Mouse (Mus musculus) heart, embryonic 14.5 days (tissue): ENCODE results near the gene Efcab11. TPM values are rescaled to one million over a fixed set of nuclear protein-coding genes. Genes with fewer than 3 reads are reported as not detected.

Experiments
- ATAC-seq: fragments of 200-750 bp; cut with Nextera tagmentation; 2 replicates; pipeline ENCODE4 v1.8.0; 2017; ENCODE audit warnings: low read depth, moderate TSS enrichment; ENCODE audit not compliant: insufficient number of reproducible peaks, insufficient read depth, low FRiP score
- H3K27ac ChIP-seq, 2 experiments: fragments of 200-500 bp in 1 of 2; fragments of 300-500 bp in 1 of 2; sonication (generic) in 1 of 2; replicated peaks in 1 of 2; 2 replicates each; pipeline ENCODE4 v1.5.1; 2012 to 2014; ENCODE audit warnings: low read depth in 2 of 2, low read length in 2 of 2, control low read depth in 1 of 2, mild to moderate bottlenecking in 1 of 2, mixed read lengths in 1 of 2; ENCODE audit not compliant: control insufficient read depth in 1 of 2, insufficient read depth in 1 of 2
- H3K27me3 ChIP-seq: fragments of 300-500 bp; sonication (generic); 2 replicates; pipeline ENCODE4 v1.6.1; 2014; ENCODE audit warnings: mild to moderate bottlenecking, low read length, control low read depth; ENCODE audit not compliant: control insufficient read depth, insufficient read depth
- H3K36me3 ChIP-seq: fragments of 300-500 bp; sonication (generic); 2 replicates; pipeline ENCODE4 v1.6.1; 2014; ENCODE audit warnings: mild to moderate bottlenecking, control low read depth, low read length, mixed read lengths; ENCODE audit not compliant: control insufficient read depth, insufficient read depth
- H3K4me1 ChIP-seq, 2 experiments: fragments of 200-500 bp in 1 of 2; fragments of 300-500 bp in 1 of 2; sonication (generic) in 1 of 2; 2 replicates each; pipeline ENCODE4 v1.6.1; 2012 to 2014; ENCODE audit warnings: low read length in 2 of 2, control low read depth in 1 of 2, mixed read lengths in 1 of 2; ENCODE audit not compliant: control insufficient read depth in 2 of 2, insufficient read depth in 2 of 2
- H3K4me2 ChIP-seq: fragments of 300-500 bp; sonication (generic); 2 replicates; pipeline ENCODE4 v1.6.1; 2014; ENCODE audit warnings: mild to moderate bottlenecking, low read length
- H3K4me3 ChIP-seq, 2 experiments: fragments of 200-500 bp in 1 of 2; fragments of 300-500 bp in 1 of 2; sonication (generic) in 1 of 2; 2 replicates each; pipeline ENCODE4 v1.5.1; 2012 to 2014; ENCODE audit warnings: low read length in 2 of 2, mild to moderate bottlenecking in 2 of 2, control low read depth in 1 of 2, low read depth in 1 of 2, moderate library complexity in 1 of 2; ENCODE audit not compliant: control insufficient read depth in 1 of 2, insufficient read depth in 1 of 2
- H3K9ac ChIP-seq: fragments of 300-500 bp; sonication (generic); 2 replicates; pipeline ENCODE4 v1.6.1; 2014; ENCODE audit warnings: mild to moderate bottlenecking, low read length
- H3K9me3 ChIP-seq: fragments of 300-500 bp; sonication (generic); 2 replicates; pipeline ENCODE4 v1.6.1; 2016; ENCODE audit warnings: low read length, control low read depth; ENCODE audit not compliant: control insufficient read depth
- WGBS: fragments of 180-500 bp; shearing (Covaris S2); extraction: QIAGEN DNeasy Blood & Tissue Kit; methylation state at CpG from one replicate; pipeline ENCODE4 v1.1.7; 2014; 5-methylcytosine and 5-hydroxymethylcytosine counted together
- polyA plus RNA-seq: library from polyadenylated mRNA; unstranded; fragments of >200 nt; fragmentation: Nextera tagmentation; extraction: Ambion mirVana; gene quantifications from 2 replicates; pipeline ENCODE4 v1.2.1, GENCODE M21; 2014

The Efcab11 gene
- polyA plus RNA-seq, 1 experiment from 2014 or later = 11.0 TPM

- ATAC-seq = no peak
- Histone ChIP-seq H3K9ac (no peak overlapping the region), H3K27me3 (no peaks in the 10 kb centered on the region), H3K9me3 (no peaks in the 10 kb centered on the region), H3K27ac (no peak overlapping the region), H3K4me3 (no peak overlapping the region), H3K4me2 (no peak overlapping the region), H3K36me3 (no peaks in the 10 kb centered on the region), H3K4me1 (no peaks in the 10 kb centered on the region; a peak in 1 of 4 replicates)
- WGBS = 76% methylated on average over 14 of the region's 14 CpGs
These were observed 30.6 kb downstream of the Efcab11 start for GRCm38 (mm10) chr12:99853323-99854258.

- H3K4me1 ChIP-seq = no peaks in the 10 kb centered on the region
- H3K9me3 ChIP-seq = no peaks in the 10 kb centered on the region
- H3K27me3 ChIP-seq = no peaks in the 10 kb centered on the region
- WGBS = 79% methylated on average over 2 of the region's 2 CpGs
- H3K27ac ChIP-seq = no peak overlapping the region
- no peak overlapping the region for H3K4me2 ChIP-seq
- no peak overlapping the region for H3K9ac ChIP-seq
- H3K4me3 ChIP-seq = no peak overlapping the region
- no peak for ATAC-seq
- no peaks in the 10 kb centered on the region for H3K36me3 ChIP-seq
These were observed 34.2 kb downstream of the Efcab11 start for GRCm38 (mm10) chr12:99849996-99850395.

- Histone ChIP-seq H3K9me3 (no peaks in the 10 kb centered on the region), H3K4me2 (no peak overlapping the region), H3K4me3 (no peak overlapping the region), H3K4me1 (no peaks in the 10 kb centered on the region), H3K27ac (no peak overlapping the region), H3K27me3 (no peaks in the 10 kb centered on the region), H3K36me3 (0 out of 2 replicates have a peak, but pooled peaks cover 3% of the 10 kb centered on the region), H3K9ac (no peak overlapping the region)
- WGBS = 76% methylated on average over 8 of the region's 8 CpGs
- ATAC-seq = no peak
These were observed 39.3 kb downstream of the Efcab11 start for GRCm38 (mm10) chr12:99844951-99845350.

- Histone ChIP-seq H3K4me1 (no peaks in the 10 kb centered on the region), H3K27ac (no peak overlapping the region), H3K4me2 (no peak overlapping the region), H3K27me3 (no peaks in the 10 kb centered on the region), H3K4me3 (no peak overlapping the region), H3K9ac (no peak overlapping the region), H3K36me3 (no peaks in the 10 kb centered on the region), H3K9me3 (no peaks in the 10 kb centered on the region)
- no peak for ATAC-seq
- 82% methylated on average over 14 of the region's 14 CpGs for whole genome bisulfite sequencing
These were observed 45.5 kb downstream of the Efcab11 start for GRCm38 (mm10) chr12:99838703-99839102.

- H3K9ac ChIP-seq = no peak overlapping the region
- no peak overlapping the region for H3K4me3 ChIP-seq
- H3K27me3 ChIP-seq = no peaks in the 10 kb centered on the region
- no peak for ATAC-seq
- no peaks in the 10 kb centered on the region for H3K4me1 ChIP-seq
- WGBS = 91% methylated on average over 11 of the region's 11 CpGs
- no peaks in the 10 kb centered on the region for H3K36me3 ChIP-seq
- H3K27ac ChIP-seq = no peak overlapping the region
- no peaks in the 10 kb centered on the region for H3K9me3 ChIP-seq
- H3K4me2 ChIP-seq = no peak overlapping the region
These were observed 46.1 kb downstream of the Efcab11 start for GRCm38 (mm10) chr12:99838109-99838508.

GRCm38 (mm10) chr12:99837528-99837927, 46.7 kb downstream of the Efcab11 start:
- Histone ChIP-seq H3K36me3 (no peaks in the 10 kb centered on the region), H3K9ac (no peak overlapping the region), H3K27ac (no peak overlapping the region), H3K4me1 (no peaks in the 10 kb centered on the region), H3K4me2 (no peak overlapping the region), H3K27me3 (no peaks in the 10 kb centered on the region), H3K4me3 (no peak overlapping the region), H3K9me3 (no peaks in the 10 kb centered on the region)
- ATAC-seq = no peak
- 90% methylated on average over 5 of the region's 5 CpGs for WGBS

- Histone ChIP-seq H3K9ac (no peak overlapping the region), H3K36me3 (no peaks in the 10 kb centered on the region), H3K4me2 (no peak overlapping the region), H3K27me3 (no peaks in the 10 kb centered on the region), H3K9me3 (no peaks in the 10 kb centered on the region), H3K27ac (no peak overlapping the region), H3K4me3 (no peak overlapping the region), H3K4me1 (no peaks in the 10 kb centered on the region)
- 85% methylated on average over 20 of the region's 20 CpGs for WGBS
- ATAC-seq = no peak
These were observed 47.7 kb downstream of the Efcab11 start for GRCm38 (mm10) chr12:99836404-99837131.
